Mouse (Mus musculus): ENCODE measurements at regions not wholly inside any gene's neighbourhood (a gene's known extent, or its start where the extent isn't known, plus 50 kb on each side); places are given as distances from the start of the nearest gene placed in this dataset.

DNA sequence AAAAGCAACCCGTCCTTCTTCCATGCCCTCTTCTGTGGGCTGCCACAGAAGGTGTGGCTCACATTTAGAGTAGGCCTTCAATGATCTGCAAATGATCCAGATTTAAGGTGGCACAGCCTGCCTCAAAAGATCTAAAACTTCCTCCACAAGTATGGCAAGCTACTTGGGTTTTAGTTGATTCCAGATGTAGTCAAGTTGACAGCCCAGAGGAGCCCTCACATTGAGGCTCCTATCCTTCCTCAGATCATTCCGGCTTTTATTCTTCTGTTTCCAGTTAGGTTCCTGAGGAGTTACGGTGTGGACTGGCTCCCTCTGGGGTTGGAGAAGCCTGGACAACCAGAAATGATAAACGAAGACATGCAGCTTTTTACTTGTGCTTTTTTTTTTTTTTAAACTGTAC, 78.8 kb upstream of the Mgme1 start:
- Histone ChIP-seq H3K4me3 (replicated peaks) (no peak overlapping the region), H3K27me3 (ENCODE audit: control insufficient read depth) (no peaks in the 10 kb centered on the region), H3K36me3 (ENCODE audit: control insufficient read depth) (no peaks in the 10 kb centered on the region), H3K4me1 (ENCODE audit: control insufficient read depth) (no peaks in the 10 kb centered on the region), H3K9me3 (ENCODE audit: control insufficient read depth, low read length) (no peaks in the 10 kb centered on the region)
- no peak for TF ChIP-seq GATA1 (IDR thresholded peaks at IDR 0.05; ENCODE audit: low read length)
- TF ChIP-seq TAL1 (IDR thresholded peaks at IDR 0.05; ENCODE audit: low read length), result no peak

DNA sequence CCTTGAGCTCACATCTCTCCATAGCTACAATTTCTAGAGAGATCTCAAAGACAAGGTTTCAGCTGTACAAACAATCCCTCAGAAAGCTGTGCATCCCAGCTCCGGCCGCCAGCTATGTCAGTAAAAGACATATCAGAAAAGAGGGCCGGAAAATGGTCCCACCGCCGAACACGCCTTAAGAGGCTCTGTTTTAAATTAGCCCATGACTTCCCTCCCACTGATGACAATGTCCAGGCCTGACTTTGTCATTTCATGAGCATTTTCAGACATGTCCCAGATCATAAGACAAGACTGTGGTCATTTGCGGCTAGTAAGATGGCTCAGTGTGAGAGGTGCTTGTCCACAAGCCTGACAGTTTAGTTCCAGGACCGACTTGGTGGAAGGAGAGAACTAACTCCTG, 78.0 kb upstream of the Mgme1 start:
- Histone ChIP-seq H3K36me3 (ENCODE audit: control insufficient read depth) (no peaks in the 10 kb centered on the region), H3K27me3 (ENCODE audit: control insufficient read depth) (no peaks in the 10 kb centered on the region), H3K4me3 (replicated peaks) (no peak overlapping the region), H3K9me3 (ENCODE audit: control insufficient read depth, low read length) (no peaks in the 10 kb centered on the region), H3K4me1 (ENCODE audit: control insufficient read depth) (no peaks in the 10 kb centered on the region)
- no peak for TF ChIP-seq TAL1 (IDR thresholded peaks at IDR 0.05; ENCODE audit: low read length)
- TF ChIP-seq GATA1 (IDR thresholded peaks at IDR 0.05; ENCODE audit: low read length), result no peak

DNA sequence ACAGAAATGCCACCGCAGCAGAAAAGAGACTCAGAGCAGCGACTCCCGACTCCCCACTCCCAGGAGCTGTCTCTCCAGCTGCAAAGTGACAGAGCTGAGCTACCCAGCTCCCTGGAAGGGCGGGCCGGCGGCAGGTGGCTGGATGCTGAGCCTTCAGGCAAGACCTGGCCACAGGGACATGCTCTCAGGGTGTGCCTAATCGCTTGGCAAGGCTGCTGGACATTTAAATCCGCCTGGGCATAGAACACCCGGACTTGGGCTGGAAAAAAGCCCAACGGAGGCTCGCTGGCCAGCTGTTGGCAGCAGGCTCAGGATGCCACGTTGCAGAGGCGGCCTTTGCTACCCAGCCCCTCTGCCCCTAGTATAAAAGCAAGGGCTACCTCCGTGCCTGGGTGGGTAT, 74.6 kb upstream of the Mgme1 start:
- H3K9me3 ChIP-seq (ENCODE audit: control insufficient read depth, low read length), result no peaks in the 10 kb centered on the region
- no peaks in the 10 kb centered on the region for H3K27me3 ChIP-seq (ENCODE audit: control insufficient read depth)
- H3K4me1 ChIP-seq (ENCODE audit: control insufficient read depth), result peaks cover 2% of the 10 kb centered on the region
- H3K4me3 ChIP-seq (replicated peaks), result no peak overlapping the region
- H3K36me3 ChIP-seq (ENCODE audit: control insufficient read depth), result no peaks in the 10 kb centered on the region
- no peak for TF ChIP-seq GATA1 (IDR thresholded peaks at IDR 0.05; ENCODE audit: low read length)

DNA sequence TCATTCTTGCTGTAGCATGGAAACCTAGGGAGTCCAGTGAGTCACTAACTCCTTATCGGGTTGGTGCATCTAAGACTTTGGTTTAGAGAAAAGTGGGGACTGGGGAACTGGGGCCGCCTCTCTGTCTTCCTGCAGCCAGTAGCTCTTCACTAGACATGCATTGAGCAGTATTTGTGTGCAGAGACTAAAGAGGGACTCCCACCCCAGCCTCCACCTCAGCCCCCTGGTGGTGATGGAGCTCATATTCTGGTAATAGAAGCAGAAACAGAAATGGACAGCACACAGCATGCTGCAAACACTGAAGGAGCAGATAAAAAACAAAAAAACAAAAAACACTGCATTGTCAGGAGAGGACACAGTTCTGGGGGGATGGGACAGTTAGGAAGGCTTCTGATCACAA, 73.3 kb upstream of the Mgme1 start:
- H3K9me3 ChIP-seq (ENCODE audit: control insufficient read depth, low read length), result no peaks in the 10 kb centered on the region
- H3K36me3 ChIP-seq (ENCODE audit: control insufficient read depth), result no peaks in the 10 kb centered on the region
- H3K4me1 ChIP-seq (ENCODE audit: control insufficient read depth), result peaks cover 2% of the 10 kb centered on the region
- no peak for TF ChIP-seq TAL1 (IDR thresholded peaks at IDR 0.05; ENCODE audit: low read length)
- peak; percentile 37; the same call in 1 of the 2 replicates for TF ChIP-seq GATA1 (IDR thresholded peaks at IDR 0.05; ENCODE audit: low read length)
- no peak overlapping the region for H3K4me3 ChIP-seq (replicated peaks)
- no peaks in the 10 kb centered on the region for H3K27me3 ChIP-seq (ENCODE audit: control insufficient read depth)

DNA sequence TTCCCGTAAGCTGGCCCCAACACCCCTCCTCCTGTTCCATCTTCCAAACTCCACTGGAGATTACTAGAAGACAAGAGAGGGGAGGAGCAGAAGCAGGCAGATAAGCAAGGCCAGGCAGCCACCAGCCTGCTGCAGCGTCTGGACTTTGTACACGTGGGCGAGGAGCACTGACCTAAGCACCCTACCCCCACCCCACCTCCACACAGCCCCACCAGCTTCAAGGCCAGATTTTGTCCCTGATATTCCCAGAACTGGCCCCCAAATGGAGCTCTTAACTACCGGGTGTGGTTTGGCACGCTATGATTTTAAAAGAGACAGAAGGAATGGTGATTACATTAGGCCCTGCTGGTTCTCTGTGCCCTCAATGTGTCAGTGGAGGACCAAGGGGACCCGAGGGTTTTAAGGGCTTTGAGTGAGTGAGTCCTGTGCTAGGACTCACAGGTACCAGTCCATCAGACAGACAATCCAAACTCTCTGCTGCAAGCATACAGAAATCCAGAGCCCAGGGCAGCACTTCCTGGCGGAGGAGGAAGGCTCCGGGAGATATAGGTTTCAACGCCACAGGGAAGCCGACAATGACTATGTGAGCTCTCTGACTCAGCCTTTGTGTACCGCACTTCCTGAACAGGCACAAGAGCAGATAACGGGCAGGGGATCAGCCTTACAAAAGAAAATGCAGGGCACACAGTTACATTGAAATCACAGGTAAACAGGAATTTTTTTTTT, 72.0 kb upstream of the Mgme1 start:
- no peaks in the 10 kb centered on the region for H3K36me3 ChIP-seq (ENCODE audit: control insufficient read depth)
- H3K27me3 ChIP-seq (ENCODE audit: control insufficient read depth), result no peaks in the 10 kb centered on the region
- H3K9me3 ChIP-seq (ENCODE audit: control insufficient read depth, low read length), result no peaks in the 10 kb centered on the region
- peaks cover 2% of the 10 kb centered on the region for H3K4me1 ChIP-seq (ENCODE audit: control insufficient read depth)
- TF ChIP-seq TAL1 (IDR thresholded peaks at IDR 0.05; ENCODE audit: low read length) (no peak), GATA1 (IDR thresholded peaks at IDR 0.05; ENCODE audit: low read length) (no peak)
- no peak overlapping the region for H3K4me3 ChIP-seq (replicated peaks)
